Mouse (Mus musculus) ovary, postnatal 10 days (tissue): Measurements from ENCODE around the gene Slc22a3.
A peak's percentile ranks its signal among the peaks of the same experiment; 100 is the strongest.

ENCODE experiments used
- DNase-seq: peaks from one replicate; pipeline ENCODE4 v3.0.0; 2022; ENCODE audit warnings: low spot score

Gene Slc22a3

DNA sequence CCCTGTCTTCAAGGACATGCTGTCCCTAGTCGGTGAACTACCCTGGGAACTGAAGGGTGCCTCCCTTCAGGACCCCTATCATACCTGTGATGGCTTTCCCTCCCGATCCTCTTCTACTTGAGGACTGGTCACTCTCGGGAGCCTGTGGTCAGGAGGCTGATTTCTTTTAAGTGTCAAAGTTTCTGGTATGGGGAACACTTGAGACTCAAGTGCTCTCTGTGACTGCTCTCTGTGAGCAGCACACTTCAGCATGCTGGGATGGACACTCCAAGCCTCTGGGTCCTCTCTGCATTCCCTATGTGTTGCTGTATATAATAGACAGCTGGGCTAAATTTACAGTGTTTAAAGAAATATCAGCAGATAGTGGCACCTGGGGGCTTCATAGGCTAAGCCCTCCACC is 39.9 kb downstream of the Slc22a3 start:
- DNase-seq = no peak

DNA sequence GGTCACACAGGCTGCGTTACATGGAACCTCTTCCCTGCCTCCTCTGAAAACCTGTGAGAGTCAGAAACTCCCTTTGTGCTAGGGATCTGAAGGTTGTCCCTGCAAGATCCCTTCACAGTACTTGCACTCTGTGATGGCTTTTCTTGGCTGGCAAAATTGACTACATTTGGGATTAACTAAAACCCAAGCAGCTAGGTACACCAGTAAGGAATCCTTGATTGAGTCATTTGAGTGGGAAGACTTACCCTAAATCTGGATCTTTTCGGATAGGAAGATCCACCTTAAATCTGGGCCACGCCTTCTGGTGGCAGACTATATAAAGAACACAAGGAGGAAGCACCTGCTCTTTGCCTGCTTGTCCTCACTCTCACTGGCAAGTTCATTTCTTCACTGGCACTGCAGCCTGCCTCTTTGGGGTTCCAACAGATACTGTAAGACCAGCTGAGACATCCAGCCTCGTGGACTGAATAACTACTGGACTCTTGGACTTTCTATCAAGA is 41.0 kb downstream of the Slc22a3 start:
- no peak for DNase-seq

GRCm38 (mm10) chr17:12461168-12461567 is 46.3 kb downstream of the Slc22a3 start:
- no peak for DNase-seq

GRCm38 (mm10) chr17:12455143-12455790 is 52.2 kb downstream of the Slc22a3 start:
- no peak for DNase-seq

- DNase-seq = no peak
Measured at GRCm38 (mm10) chr17:12453691-12454090, 53.8 kb downstream of the Slc22a3 start.

- DNase-seq = no peak
Measured at GRCm38 (mm10) chr17:12452862-12453531, 54.5 kb downstream of the Slc22a3 start.

GRCm38 (mm10) chr17:12451234-12451633 is 56.3 kb downstream of the Slc22a3 start:
- DNase-seq = no peak

GRCm38 (mm10) chr17:12444561-12444960 is 62.9 kb downstream of the Slc22a3 start:
- no peak for DNase-seq

DNA sequence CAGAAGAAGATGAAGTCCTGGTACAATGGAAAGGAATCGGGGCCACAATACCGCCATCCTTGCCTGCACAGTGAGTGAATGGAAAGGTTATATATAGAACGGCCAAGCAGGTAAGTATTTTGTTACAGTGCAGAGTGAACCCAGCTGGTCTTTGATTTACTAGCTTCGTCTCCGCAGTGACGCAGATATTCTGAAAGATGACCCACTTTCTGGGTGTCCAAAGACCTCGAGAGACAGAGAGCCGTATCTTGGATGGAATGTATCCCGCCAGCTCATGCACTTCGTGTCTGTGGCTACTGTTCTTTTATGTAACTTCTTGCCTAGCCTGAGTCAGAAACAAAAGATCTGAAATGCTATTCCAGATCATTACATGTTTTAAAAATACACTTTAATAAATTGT is 69.7 kb downstream of the Slc22a3 start:
- DNase-seq = no peak

DNA sequence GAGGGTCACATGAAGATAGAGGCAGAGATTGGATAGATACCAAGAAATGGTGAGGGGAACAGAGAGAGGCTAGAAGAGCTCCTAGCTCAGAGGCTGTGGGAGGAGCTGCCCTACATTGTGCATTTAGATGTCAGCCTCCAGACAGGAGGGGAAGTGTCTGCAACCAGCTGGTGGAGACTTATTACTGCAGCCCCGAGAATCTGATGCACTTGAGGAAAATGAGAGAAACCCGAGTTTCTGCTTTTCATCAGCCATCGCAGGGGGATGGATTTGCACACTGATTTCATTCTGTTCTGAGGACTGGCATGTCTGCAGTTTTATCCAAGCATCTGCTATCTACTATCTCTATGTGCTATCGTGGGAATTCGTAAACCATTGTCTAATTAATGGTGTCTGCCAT is 75.8 kb downstream of the Slc22a3 start:
- DNase-seq = no peak

DNA sequence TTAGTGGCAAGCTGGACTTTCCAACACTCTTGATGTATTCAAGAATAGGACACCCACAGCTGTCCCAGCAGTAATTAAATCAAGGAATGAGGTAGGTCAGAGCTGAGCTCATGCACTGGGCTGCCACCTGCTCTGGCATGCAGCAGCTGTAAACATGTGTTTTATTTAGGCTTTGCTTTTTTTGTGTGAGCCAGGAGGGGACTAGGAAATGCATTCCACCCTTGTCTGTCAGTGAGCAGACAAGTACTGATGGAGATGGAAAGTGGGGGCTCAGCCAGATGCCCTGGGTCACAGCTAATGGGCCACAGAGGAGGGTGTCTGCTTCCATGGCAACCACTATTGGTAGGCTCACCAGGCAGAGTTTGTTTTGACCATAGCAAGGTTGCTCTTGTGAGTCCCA is 79.1 kb downstream of the Slc22a3 start:
- no peak for DNase-seq

GRCm38 (mm10) chr17:12427156-12427555 is 80.3 kb downstream of the Slc22a3 start:
- no peak for DNase-seq

GRCm38 (mm10) chr17:12422143-12422542 is 85.4 kb downstream of the Slc22a3 start:
- no peak for DNase-seq

- DNase-seq = no peak
Measured at GRCm38 (mm10) chr17:12420886-12421574, 86.5 kb downstream of the Slc22a3 start.

GRCm38 (mm10) chr17:12419491-12420079 is 87.9 kb downstream of the Slc22a3 start:
- DNase-seq = no peak

DNA sequence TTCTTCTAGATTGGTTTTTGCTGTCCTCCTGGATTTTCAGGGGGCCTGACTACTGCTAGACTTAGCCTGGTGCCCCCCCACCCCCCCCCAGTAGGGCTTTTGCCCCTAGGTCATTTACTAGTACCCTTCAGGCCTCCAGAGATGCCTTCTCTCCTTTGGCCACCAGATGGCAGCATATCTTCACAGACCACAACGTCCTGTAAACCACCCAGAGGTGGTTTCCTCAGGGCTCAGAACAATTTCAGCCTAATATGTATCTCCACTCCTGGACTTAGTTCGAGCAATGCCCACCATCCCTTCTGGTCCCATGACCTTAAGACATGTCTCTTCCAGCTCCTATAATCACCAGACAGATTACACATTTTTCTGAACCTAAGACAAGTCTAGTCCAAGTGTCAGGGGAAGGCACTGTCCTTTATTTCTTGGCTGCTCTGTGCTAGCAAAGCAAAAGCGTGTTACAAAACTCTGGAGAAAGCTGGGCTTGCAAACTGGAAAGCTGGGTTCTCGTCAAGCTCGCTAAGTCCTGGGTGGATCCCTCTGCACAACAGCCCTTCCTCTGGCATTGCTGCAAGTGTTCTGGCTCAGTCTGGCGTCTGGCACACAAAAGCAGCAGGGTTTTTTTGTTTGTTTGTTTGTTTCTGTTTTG is 91.1 kb downstream of the Slc22a3 start:
- DNase-seq = peak; percentile 78

DNA sequence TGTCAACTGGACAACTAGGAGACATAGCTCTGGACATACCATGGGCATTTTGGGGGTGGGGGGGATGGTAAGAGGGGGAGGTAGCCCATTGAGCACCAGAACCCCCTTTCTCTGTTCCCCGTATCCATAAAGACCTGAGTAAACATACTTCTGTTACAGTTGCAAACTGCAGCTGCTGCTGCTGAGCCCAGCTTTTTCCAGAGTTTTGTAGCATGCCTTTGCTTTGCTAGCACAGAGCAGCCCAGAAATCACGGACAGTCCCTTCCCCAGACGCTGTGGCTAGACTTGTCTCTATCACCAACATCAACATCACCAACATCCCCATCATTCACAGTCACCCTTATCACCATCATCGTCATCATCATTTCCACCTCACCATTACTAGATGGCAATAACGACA is 91.8 kb downstream of the Slc22a3 start:
- DNase-seq = no peak

DNA sequence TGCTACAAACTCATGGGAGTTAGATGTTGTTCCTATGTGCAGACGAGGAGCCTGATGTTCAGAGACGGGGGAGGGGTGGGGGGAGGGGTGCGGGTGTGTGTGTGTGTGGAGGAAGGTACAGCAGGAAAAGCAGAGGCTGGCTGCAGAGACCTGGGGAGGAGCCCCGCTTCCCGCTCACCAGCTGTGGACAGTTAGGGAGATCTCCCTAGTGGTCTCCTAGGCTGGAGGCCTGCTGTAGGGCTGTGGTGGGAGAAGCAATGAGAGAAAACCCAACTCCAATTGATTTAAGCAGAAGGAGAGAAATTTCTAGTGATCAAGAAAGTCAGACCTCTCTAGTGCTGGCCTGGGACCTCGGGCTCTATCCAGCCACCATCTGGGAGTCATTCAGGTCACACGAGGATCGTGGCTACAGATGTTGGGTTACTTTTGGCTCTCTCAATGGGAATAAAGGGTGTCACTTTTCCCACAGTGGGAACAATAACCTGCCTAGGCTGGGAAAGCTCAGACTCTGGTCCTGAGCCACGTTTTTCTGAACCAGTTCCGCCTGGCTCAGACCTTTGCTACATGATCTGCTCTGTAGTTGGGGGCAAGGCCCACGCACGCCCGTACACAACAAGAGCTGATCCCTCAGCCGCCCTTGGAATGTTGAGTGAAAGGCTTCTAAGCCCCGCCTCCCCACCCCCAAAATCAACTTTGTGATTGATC is 92.3 kb downstream of the Slc22a3 start:
- DNase-seq = no peak

- no peak for DNase-seq
Measured at GRCm38 (mm10) chr17:12412891-12413237, 94.6 kb downstream of the Slc22a3 start.

DNA sequence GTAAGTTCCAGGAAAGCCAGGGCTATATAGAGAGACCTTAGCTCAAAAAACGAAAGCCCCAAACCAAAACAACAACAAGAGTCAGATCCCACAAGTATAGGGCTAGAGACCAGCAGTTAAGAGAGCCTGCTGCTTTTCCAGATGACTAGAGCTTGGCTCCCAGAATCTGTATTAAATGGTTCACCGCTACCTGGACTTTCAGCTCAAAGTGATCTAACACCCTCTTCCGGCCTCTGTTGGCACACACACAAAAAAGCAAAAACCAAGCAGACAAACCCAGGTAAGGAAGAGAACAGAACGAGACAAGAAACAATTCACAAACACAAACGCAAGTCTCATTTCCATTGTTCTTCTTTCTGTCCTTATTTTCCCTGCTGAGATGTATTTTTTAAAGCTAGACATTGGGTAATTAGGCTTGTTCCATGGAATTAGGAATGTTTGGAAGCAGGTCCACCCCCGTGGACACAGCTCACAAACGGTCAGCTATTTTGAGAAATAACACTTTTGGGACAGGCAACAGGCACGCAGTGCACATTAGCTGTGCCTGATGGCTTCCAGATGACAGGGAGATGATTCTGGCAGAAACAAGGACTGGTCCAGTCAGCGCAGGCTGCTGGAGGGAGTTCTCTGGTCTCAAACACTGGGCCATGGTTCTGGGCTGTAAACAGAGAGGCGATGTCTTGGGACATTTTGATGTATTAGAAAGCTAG is 95.2 kb downstream of the Slc22a3 start:
- DNase-seq = no peak

- no peak for DNase-seq
Measured at GRCm38 (mm10) chr17:12409346-12409944, 98.1 kb downstream of the Slc22a3 start.
